Mouse (Mus musculus): ENCODE data around the gene Phldb2.

Gene Phldb2

DNA sequence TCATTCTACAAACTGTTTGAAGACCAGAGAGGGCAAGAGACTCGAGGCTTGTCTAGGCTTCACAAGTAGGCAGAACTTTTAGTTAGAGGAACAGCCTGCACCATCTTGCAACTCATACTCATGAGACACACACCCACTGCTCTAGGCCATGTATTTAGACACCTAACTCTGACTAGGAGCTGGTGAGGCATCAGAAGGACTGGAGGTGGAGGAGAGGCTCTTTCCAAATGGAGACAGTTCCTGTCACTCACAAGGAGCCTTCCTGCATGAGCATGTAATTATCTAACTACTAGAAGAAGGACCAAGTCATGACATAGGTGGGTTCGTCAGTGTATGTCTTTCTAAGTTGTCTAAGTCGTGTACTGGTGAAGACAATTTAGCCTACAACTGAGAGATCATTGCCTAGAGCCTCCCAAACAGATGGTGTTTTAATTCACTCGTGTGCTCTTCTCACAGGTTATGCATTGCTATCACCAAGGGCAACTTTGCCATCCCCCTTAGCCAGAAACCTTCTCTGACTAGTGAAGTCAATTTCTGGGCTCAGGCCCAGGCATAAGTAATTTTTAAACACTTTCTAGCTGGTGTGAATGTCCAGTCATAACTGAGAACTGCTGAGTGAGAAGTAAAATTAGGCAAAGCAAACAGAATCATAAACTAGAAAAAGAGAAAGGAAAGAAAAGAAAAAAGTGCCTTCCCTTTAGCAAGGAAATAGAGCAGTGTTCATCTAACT lies 62.8 kb downstream of the Phldb2 start:
- DNase-seq = peak; percentile 43

DNA sequence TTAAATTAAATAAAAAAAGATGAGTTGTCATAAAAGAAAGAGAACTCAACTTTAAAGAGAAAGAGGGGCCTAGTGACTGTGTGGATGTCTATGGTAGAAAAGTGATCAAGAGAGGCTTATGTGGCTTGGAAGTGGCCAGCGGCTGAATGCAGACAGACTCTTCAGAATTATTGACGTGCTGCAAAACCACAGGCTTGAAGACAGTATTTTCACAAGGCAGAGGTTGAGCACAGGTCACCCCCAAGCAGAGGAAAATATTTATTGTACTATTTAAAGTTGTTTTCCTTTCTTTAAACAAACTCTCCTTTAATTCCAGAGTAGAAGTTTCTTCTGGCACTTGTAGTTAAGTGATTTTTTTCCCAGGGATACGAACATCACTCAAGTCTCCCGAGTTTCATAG lies 63.8 kb downstream of the Phldb2 start:
- DNase-seq = peak; percentile 31

GRCm38 (mm10) chr16:45886599-45886998 lies 66.8 kb downstream of the Phldb2 start:
- DNase-seq = peak; percentile 45

- DNase-seq = peak; percentile 35
Measured at GRCm38 (mm10) chr16:45884194-45884593, 69.2 kb downstream of the Phldb2 start.

DNA sequence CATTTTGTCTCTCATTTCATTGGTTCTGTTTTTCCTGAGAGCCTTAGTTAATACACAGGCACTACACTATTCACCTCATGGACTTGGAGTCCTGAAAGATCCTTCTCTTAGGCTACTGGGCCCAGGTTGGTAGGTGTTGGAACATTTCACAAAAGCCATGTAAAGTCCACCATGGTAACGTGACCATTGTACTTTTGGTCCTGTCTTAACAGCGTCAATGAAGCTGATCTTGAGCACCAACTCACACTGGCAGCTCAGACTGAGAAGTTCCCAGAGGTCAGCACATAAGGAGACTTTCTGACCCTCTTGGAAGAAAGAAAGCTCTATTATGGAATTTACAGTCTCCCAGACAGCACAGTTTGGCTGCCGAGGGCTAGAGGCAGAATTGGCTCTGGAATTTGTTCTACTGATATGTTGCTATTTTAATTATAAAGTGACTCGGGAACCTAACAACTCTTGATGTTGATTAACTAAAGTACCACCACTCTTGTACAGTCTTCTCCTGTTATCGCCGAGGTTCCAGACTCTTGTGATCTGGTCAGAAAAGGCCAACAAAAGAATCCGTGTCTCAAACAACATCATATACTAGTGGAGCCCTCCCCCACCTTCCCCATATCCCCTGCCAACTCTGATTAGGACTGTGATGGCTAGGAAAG lies 72.1 kb downstream of the Phldb2 start:
- DNase-seq = no peak

GRCm38 (mm10) chr16:45880101-45880751 lies 73.2 kb downstream of the Phldb2 start:
- no peak for DNase-seq

DNA sequence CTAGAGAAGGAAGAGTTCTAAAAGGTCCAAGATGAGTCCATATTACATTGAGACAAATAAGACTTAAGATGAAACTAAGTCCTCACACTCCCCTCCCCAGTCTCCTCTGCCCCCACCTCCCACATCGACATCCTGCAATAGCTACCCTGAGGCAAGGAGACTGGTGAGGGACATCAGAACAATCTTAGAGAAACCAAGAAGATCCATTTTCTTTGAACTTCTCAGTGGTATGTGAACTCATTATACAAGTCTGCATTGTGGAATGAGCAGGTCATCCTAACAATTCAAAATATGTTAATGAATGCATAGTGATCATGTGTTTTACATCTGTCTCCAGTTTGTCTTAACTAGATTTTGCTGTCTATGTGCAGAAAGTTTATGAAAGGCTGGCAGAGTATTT lies 75.7 kb downstream of the Phldb2 start:
- no peak for DNase-seq

DNA sequence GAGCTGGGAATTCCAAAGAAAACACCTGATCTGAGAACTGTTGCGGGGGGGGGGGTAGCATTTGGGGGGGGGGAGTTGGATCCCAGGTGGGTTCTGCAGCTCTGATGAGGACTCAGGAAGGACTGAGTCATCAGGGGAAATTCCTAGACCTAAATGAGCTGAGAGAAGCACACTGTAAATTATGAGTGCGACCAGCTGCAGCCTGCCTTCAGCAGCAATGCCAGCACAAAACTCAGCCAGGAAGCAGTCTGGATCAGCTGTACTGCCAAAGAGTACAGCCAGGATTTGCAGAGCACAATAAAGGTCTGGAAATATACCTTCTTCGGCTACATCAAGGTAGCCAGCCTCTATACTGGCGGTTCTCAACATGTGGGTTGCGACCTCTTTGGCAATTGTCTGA lies 76.2 kb downstream of the Phldb2 start:
- DNase-seq = peak; percentile 63

DNA sequence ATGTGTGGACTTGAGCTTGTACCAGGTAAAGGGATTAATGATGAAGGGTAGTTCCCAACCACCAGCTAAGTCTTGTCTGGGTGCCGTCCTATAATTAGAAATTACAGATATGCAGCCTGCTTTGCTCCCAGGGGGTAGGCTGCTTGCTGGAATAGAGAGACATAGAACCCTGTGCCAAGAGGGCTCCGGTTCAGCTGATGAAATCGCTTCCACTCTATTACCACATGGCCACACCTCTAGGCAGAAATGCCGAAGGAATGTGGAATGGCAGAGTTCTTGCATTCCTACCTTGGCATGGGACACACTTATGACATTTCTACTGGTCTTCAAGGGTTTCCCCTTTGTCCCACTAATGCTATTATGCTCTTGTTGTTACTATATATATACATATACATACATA lies 80.0 kb downstream of the Phldb2 start:
- peak; percentile 31 for DNase-seq

DNA sequence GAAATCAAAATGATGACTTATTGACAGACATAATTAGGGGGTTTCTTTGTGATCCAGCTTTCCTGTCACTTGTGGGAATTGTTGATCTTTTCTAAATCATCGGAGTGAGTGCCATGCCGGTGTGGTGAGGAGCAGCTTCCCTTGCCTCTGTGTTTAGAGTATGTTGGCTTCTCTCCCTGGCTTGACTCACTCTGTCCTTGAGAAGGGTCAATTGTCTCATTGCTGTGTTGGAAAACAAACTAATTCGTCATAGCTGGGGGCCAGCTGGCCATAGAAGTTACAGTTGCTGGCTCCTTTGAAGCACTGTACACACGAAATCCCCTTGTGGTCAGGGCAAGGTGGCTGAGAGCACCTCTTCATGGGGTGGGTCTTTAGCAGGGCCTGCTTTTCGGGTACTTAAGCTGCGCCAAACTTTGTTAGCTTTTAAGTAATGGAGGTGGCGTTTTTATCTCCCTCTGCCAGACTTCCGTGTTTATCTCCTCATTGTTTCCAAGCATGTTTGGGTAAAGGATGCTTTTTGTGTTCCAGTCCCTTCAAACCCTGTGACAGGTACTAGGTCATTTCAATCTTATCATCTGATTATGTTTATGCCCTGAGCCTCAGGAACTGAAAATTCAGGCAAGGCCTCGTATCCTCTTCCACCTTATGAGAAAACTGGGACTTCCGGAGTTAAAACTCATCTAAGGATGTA lies 82.0 kb downstream of the Phldb2 start:
- DNase-seq = peak; percentile 49

DNA sequence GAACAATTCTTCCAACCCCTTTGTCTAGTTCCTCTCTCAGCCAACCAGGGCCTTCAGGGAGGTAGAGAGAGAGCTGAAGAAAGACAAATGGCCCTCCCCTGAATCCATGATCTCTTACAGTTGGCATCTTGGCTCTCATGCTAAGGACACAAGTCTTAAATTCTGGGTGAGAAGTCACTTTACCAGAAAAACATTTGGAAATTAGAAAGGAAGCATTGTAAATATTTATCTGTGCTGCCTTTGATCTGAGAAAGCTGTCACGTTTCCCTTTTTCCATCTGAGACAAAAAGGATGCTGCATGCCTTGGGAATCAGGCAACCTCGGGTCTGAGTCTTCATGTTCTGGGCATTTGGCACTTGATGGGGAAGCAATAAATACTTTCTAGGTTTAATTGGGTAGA lies 82.7 kb downstream of the Phldb2 start:
- no peak for DNase-seq

GRCm38 (mm10) chr16:45869044-45869443 lies 84.4 kb downstream of the Phldb2 start:
- DNase-seq = no peak

GRCm38 (mm10) chr16:45857277-45857863 lies 96.0 kb downstream of the Phldb2 start:
- no peak for DNase-seq

DNA sequence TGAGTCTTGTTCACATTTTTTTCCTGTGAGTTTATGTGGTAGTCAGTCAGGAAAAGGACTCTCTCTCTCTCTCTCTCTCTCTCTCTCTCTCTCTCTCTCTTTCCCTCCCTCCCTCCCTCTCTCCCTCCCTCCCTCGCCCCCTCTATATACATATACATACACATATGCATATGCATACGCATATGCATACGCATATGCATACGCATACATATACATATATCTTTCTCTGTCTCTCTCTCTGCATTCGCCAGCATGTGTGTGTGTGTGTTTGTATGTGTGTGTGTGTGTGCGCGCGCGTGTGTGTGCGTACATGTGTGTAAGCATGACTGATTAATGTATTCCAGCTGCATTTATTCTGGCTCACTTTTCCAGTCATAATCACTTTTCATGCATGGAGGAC lies 98.9 kb downstream of the Phldb2 start:
- no peak for DNase-seq

DNA sequence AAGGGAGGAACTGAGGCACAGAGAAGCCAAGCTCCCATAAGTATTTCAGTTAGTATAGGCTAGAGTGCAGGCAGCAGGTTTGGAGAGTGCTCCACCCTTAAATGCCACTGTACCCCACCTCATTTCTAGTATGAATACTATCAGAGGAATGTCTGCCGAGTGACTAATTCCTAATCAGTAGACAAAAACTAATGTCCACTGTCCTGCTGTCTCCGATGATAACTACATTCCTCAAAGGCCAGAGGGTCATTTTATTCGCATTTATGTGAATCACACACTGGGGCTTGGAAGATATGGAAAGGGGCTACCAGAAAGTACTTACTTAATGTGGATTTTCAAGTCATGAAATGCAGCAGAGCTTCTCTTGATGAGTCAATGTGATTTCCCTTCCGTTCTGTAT lies 104.4 kb downstream of the Phldb2 start:
- DNase-seq = no peak

DNA sequence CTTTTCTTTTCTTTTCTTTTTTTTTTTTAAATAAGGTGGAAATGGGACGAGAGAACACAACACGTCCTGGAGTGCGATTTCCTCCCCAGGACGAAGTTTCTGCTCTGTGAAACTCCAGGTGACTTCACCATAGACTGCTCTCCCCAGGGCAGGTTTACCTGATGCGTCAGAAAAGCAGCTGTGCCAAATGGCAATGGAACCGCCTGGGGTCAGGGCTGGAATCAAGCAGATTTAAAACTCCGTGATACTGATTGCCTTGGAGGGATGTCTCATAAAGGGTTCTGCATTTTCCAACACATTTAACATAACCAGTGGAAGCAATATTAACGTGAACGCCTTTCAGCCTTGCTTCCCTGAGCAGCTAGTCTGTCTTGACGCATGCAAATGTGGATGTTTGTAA lies 108.5 kb downstream of the Phldb2 start:
- peak; percentile 36 for DNase-seq

DNA sequence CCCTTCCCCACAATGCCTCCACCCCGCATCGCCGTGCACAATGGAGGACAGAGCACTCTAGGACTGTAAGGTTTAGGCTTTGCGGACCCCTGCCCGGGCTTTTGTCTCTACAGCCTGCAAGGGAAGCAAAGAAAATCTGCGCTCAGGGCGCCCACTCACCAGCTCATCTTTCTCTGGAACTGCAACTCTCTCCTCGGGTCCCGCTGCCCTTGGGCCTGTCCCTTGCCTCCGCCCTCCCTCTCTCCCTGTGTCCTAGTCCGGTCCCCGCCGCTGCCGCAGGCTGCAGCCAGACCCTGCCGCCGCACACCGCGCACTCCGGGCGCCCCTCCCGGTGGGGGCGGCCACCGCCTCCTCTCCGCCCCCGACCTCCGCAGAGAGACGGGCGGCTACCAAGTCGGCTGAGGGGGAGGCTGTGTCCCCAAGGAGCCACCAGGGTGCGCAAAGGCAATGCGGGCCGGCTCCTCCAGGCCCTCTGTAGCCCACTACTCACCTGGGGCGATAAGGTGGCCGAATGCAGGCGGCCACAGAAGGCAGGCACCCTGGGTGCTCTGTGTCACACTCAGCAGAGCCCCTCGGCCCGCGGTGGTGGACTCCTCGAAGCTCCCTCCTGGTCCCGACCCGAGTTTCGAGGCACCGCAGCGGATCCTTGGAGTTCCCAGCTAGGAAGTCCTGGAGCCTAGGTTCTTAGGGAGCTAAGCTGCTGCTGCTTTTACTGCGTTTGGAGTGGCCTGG lies 109.2 kb downstream of the Phldb2 start:
- DNase-seq = peak; percentile 94

DNA sequence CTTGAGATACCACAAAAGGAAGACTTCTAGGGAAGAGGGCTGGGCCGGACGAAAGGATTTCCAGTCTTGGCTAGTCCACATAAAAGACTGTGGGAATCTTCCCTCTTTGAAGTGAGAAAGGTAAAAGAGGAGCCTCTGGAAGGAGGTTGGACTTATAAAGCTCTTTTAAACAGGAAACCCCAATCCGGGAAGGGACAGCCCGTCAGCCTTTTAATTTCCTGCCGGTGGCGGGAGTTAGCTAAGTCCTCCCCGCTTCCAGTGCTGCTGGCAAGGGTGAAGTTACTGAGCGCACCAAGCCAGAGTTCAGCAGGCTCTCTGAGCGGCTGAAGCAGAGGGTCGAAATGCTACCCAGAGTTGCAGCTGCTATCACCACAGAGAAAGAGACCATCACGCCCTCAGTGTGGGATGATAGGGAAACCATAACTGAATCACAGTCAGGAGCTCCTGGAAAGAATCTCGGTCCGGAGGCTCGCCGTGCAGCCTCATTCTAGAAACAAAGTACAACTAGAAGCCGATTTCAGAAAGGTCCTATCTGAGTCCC lies 110.0 kb downstream of the Phldb2 start:
- peak; percentile 75 for DNase-seq

- no peak for DNase-seq
Measured at GRCm38 (mm10) chr16:45842440-45842839, 111.0 kb downstream of the Phldb2 start.

DNA sequence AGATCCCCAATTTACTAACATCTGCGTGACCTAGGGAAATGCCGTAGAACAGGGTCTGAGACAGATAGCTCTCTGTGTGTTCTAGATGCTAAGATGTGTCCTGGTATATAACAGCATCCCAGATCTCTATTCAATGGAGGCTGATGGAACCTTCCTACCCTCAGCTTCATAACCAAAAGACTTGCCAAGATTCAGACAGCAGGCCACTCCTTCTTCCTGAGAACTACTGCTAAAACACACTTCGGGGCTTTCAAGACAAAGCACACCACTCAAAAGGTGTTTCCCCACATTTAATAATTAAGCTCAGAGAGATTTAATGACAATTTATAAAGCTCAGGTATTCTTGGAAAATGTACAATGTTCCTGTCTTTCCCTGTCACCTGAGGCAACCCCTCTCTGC lies 111.6 kb downstream of the Phldb2 start:
- DNase-seq = no peak

DNA sequence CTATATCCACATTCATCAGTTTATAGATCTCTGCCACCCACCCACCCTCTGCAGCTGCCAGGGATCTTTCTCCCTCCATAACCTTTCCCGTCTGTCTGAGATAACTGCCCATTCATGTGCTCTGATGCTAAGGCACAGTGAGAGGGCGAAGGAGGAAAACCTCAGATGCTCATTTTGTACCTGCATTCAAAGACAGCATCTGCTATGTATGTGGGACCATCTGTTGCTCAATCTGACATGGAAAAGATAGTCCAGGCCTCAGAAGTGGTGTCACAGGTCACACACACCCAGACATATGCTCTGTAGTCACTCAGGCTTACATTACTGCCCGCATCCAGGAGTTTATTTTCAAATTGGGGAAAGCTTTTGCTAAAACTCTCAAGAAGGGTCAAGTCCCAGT lies 112.4 kb downstream of the Phldb2 start:
- DNase-seq = no peak

Data from kidney, postnatal 10 days (tissue).